Mouse (Mus musculus) intestine, postnatal 0 days (tissue): ENCODE results near the gene Zfp568. TPM values are rescaled to one million over a fixed set of nuclear protein-coding genes. Genes with fewer than 3 reads are reported as not detected.
A peak's percentile ranks its signal among the peaks of the same experiment; 100 is the strongest.

ENCODE experiments used
- ATAC-seq: fragments of 200-750 bp; cut with Nextera tagmentation; 2 replicates; pipeline ENCODE4 v1.8.0; 2017; ENCODE audit warnings: mild to moderate bottlenecking, moderate TSS enrichment, moderate library complexity
- H3K27ac ChIP-seq: fragments of 300-500 bp; sonication (generic); 2 replicates; pipeline ENCODE4 v1.5.1; 2014; ENCODE audit warnings: mild to moderate bottlenecking, low read depth, low read length, moderate library complexity
- H3K27me3 ChIP-seq: fragments of 300-500 bp; sonication (generic); replicated peaks from 2 replicates; pipeline ENCODE4 v1.6.1; 2014; ENCODE audit warnings: low read length, mixed read lengths; ENCODE audit not compliant: control insufficient read depth, insufficient read depth
- H3K36me3 ChIP-seq: fragments of 300-500 bp; sonication (generic); 2 replicates; pipeline ENCODE4 v1.6.1; 2014; ENCODE audit warnings: mild to moderate bottlenecking, moderate library complexity; ENCODE audit not compliant: control insufficient read depth, insufficient read depth
- H3K4me1 ChIP-seq: fragments of 300-500 bp; sonication (generic); replicated peaks from 2 replicates; pipeline ENCODE4 v1.6.1; 2014; ENCODE audit warnings: antibody characterized with exemption, low read length, mixed read lengths; ENCODE audit not compliant: control insufficient read depth, insufficient read depth
- H3K4me2 ChIP-seq: fragments of 300-500 bp; sonication (generic); replicated peaks from 2 replicates; pipeline ENCODE4 v1.6.1; 2014; ENCODE audit warnings: low read depth, mild to moderate bottlenecking, moderate library complexity
- H3K4me3 ChIP-seq: fragments of 300-500 bp; sonication (generic); 2 replicates; pipeline ENCODE4 v1.5.1; 2014; ENCODE audit warnings: low read depth, low read length
- H3K9ac ChIP-seq: fragments of 300-500 bp; sonication (generic); 2 replicates; pipeline ENCODE4 v1.6.1; 2014; ENCODE audit warnings: mild to moderate bottlenecking, low read depth, low read length
- H3K9me3 ChIP-seq: fragments of 300-500 bp; sonication (generic); 2 replicates; pipeline ENCODE4 v1.6.1; 2016; ENCODE audit warnings: mixed run types; ENCODE audit not compliant: control insufficient read depth
- CTCF ChIP-seq: sonication (generic); IDR thresholded peaks from 2 replicates; pipeline ENCODE4 v1.5.1; 2016; ENCODE audit warnings: low read depth, mild to moderate bottlenecking, control low read depth, antibody characterized with exemption, moderate library complexity
- WGBS: fragments of 180-500 bp; shearing (Covaris S2); extraction: QIAGEN DNeasy Blood & Tissue Kit; methylation state at CpG from one replicate; pipeline ENCODE4 v1.1.7; 2014; 5-methylcytosine and 5-hydroxymethylcytosine counted together
- polyA plus RNA-seq: library from polyadenylated mRNA; unstranded; fragments of >200 nt; fragmentation: Nextera tagmentation; extraction: Ambion mirVana; gene quantifications from 2 replicates; pipeline ENCODE4 v1.2.1, GENCODE M21; 2015

Gene Zfp568
- polyA plus RNA-seq, 1 experiment from 2014 or later: 5.5 TPM

GRCm38 (mm10) chr7:29986101-29986500 is 2.3 kb downstream of the Zfp568 start:
- Histone ChIP-seq H3K4me1 (peaks cover 8% of the 10 kb centered on the region; the same call in 1 of the 2 replicates), H3K4me2 (peak overlapping the region; percentile 82), H3K4me3 (no peak overlapping the region), H3K36me3 (peaks cover 10% of the 10 kb centered on the region), H3K27me3 (no peaks in the 10 kb centered on the region), H3K9me3 (no peaks in the 10 kb centered on the region), H3K27ac (peak overlapping the region; percentile 60), H3K9ac (no peak overlapping the region)
- no peak for ATAC-seq
- TF ChIP-seq CTCF: no peak
- 45% methylated on average over 8 of the region's 8 CpGs for WGBS

- WGBS: 72% methylated on average over 5 of the region's 5 CpGs
- peak overlapping the region; percentile 36 for H3K27ac ChIP-seq
- no peak overlapping the region for H3K4me3 ChIP-seq
- no peak overlapping the region for H3K9ac ChIP-seq
- H3K9me3 ChIP-seq: no peaks in the 10 kb centered on the region
- no peak for TF ChIP-seq CTCF
- no peak for ATAC-seq
- H3K27me3 ChIP-seq: no peaks in the 10 kb centered on the region
- H3K36me3 ChIP-seq: peaks cover 16% of the 10 kb centered on the region
- no peak overlapping the region for H3K4me2 ChIP-seq
- peaks cover 8% of the 10 kb centered on the region; the same call in 1 of the 2 replicates for H3K4me1 ChIP-seq
Observed at GRCm38 (mm10) chr7:29987551-29987950, 3.8 kb downstream of the Zfp568 start.

GRCm38 (mm10) chr7:29989031-29989430 is 5.3 kb downstream of the Zfp568 start:
- Histone ChIP-seq H3K27me3 (no peaks in the 10 kb centered on the region), H3K9me3 (no peaks in the 10 kb centered on the region), H3K4me3 (no peak overlapping the region), H3K4me1 (peaks cover 8% of the 10 kb centered on the region; the same call in 1 of the 2 replicates), H3K36me3 (peaks cover 22% of the 10 kb centered on the region), H3K27ac (peak overlapping the region; percentile 60), H3K9ac (no peak overlapping the region), H3K4me2 (peak overlapping the region; percentile 27; the same call in 1 of the 2 replicates)
- 39% methylated on average over 11 of the region's 11 CpGs for WGBS
- peak; percentile 78 for ATAC-seq
- no peak for TF ChIP-seq CTCF

GRCm38 (mm10) chr7:29992698-29993097 is 8.9 kb downstream of the Zfp568 start:
- 86% methylated on average over 8 of the region's 8 CpGs for WGBS
- H3K4me1 ChIP-seq: no peaks in the 10 kb centered on the region
- H3K9ac ChIP-seq: no peak overlapping the region
- no peak for ATAC-seq
- TF ChIP-seq CTCF: no peak
- peak overlapping the region; percentile 46; the same call in 1 of the 2 replicates for H3K27ac ChIP-seq
- H3K9me3 ChIP-seq: no peaks in the 10 kb centered on the region
- no peak overlapping the region for H3K4me3 ChIP-seq
- no peaks in the 10 kb centered on the region for H3K27me3 ChIP-seq
- H3K36me3 ChIP-seq: peaks cover 18% of the 10 kb centered on the region
- H3K4me2 ChIP-seq: no peak overlapping the region

- TF ChIP-seq CTCF: no peak
- no peaks in the 10 kb centered on the region for H3K4me1 ChIP-seq
- H3K4me3 ChIP-seq: no peak overlapping the region
- WGBS: 88% methylated on average over 9 of the region's 9 CpGs
- ATAC-seq: no peak
- H3K36me3 ChIP-seq: peaks cover 17% of the 10 kb centered on the region
- peak overlapping the region; percentile 46 for H3K27ac ChIP-seq
- no peaks in the 10 kb centered on the region for H3K9me3 ChIP-seq
- no peaks in the 10 kb centered on the region for H3K27me3 ChIP-seq
- H3K9ac ChIP-seq: no peak overlapping the region
- no peak overlapping the region for H3K4me2 ChIP-seq
Observed at GRCm38 (mm10) chr7:29993340-29993739, 9.6 kb downstream of the Zfp568 start.

GRCm38 (mm10) chr7:29995134-29995533 is 11.4 kb downstream of the Zfp568 start:
- Histone ChIP-seq H3K27ac (no peak overlapping the region), H3K36me3 (peaks cover 32% of the 10 kb centered on the region), H3K27me3 (no peaks in the 10 kb centered on the region), H3K4me1 (no peaks in the 10 kb centered on the region), H3K4me3 (no peak overlapping the region), H3K9ac (no peak overlapping the region), H3K4me2 (no peak overlapping the region), H3K9me3 (no peaks in the 10 kb centered on the region)
- no peak for TF ChIP-seq CTCF
- ATAC-seq: no peak
- 88% methylated on average over 8 of the region's 8 CpGs for WGBS

- no peak for TF ChIP-seq CTCF
- Histone ChIP-seq H3K27me3 (no peaks in the 10 kb centered on the region), H3K27ac (peak overlapping the region; percentile 70), H3K36me3 (peaks cover 37% of the 10 kb centered on the region), H3K9ac (no peak overlapping the region), H3K4me3 (no peak overlapping the region), H3K4me2 (no peak overlapping the region), H3K4me1 (no peaks in the 10 kb centered on the region; the same call in 1 of the 2 replicates), H3K9me3 (no peaks in the 10 kb centered on the region)
- whole genome bisulfite sequencing: 39% methylated on average over 5 of the region's 5 CpGs
- peak; percentile 82 for ATAC-seq
Observed at GRCm38 (mm10) chr7:30000601-30001000, 16.8 kb downstream of the Zfp568 start.
